Mouse (Mus musculus): ENCODE measurements at regions not wholly inside any gene's neighbourhood (a gene's known extent, or its start where the extent isn't known, plus 50 kb on each side); places are given as distances from the start of the nearest gene placed in this dataset.

DNA sequence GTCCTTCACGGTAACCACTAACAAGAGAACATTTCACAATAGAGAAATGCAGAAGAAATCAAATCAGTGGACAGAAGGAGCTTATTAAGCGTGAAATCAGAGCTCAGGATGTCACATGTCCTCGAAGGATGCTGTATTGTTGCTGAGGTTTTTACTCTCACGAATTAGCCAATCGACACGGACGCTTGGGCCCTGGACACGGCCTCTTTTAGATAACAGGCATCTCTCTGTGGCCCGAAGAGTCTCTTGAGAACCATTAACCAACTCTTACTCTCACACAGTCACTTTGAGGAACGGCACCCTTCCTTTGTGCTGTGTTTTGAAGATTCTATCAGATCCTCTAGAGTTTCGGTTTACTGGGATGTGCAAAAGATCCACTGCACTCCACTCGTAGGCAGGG lies 128.2 kb downstream of the Tsen15 start:
- 64% methylated on average over 12 of the region's 12 CpGs for WGBS (ENCODE audit: insufficient replicate concordance)

DNA sequence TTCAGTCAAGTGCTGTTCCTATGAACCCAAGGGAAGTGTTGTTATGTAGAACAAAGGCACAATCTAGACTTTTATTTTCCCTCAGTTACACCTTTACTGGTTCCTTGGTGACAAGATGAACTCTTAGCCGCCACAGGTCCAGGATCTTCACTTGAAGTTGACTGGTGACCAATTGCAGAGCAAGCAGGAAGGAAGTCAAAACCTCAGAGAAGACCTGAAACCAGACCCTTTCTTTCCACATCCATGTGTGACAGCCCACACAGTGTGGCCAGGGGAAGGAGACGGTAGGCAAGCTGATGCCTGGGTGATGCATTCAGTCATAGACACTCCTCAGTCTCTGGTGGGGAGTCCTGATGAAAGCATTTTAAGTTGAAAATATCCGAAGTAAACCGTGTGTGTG lies 132.6 kb downstream of the Tsen15 start:
- H3K4me2 ChIP-seq (ENCODE audit: low read depth, low read length) = no peak overlapping the region
- H3K36me3 ChIP-seq (ENCODE audit: control insufficient read depth, insufficient read depth) = no peaks in the 10 kb centered on the region
- no peaks in the 10 kb centered on the region for H3K27me3 ChIP-seq (ENCODE audit: control insufficient read depth, insufficient read depth, low read depth, low read length)
- H3K4me1 ChIP-seq (ENCODE audit: control insufficient read depth, low read depth, low read length) = no peaks in the 10 kb centered on the region
- no peak overlapping the region for H3K9ac ChIP-seq (ENCODE audit: low read depth, low read length)
- no peak overlapping the region for H3K4me3 ChIP-seq (ENCODE audit: low read depth, low read length)
- H3K27ac ChIP-seq (ENCODE audit: low read length) = no peak overlapping the region
- ATAC-seq (ENCODE audit: low read depth) = no peak
- H3K9me3 ChIP-seq (replicated peaks; ENCODE audit: control insufficient read depth, low read length) = no peaks in the 10 kb centered on the region
- WGBS (ENCODE audit: insufficient replicate concordance) = 34% methylated on average over 4 of the region's 4 CpGs

More for the DNA sequence above, 128.2 kb downstream of the Tsen15 start:
- H3K4me1 ChIP-seq (ENCODE audit: control insufficient read depth, low read depth, low read length) = no peaks in the 10 kb centered on the region
- no peak overlapping the region for H3K4me3 ChIP-seq (ENCODE audit: low read depth, low read length)
- ATAC-seq (ENCODE audit: low read depth) = no peak
- H3K4me2 ChIP-seq (ENCODE audit: low read depth, low read length) = no peak overlapping the region
- no peak overlapping the region for H3K27ac ChIP-seq (ENCODE audit: low read length)
- no peak overlapping the region for H3K9ac ChIP-seq (ENCODE audit: low read depth, low read length)
- no peaks in the 10 kb centered on the region for H3K9me3 ChIP-seq (replicated peaks; ENCODE audit: control insufficient read depth, low read length)
- H3K36me3 ChIP-seq (ENCODE audit: control insufficient read depth, insufficient read depth) = no peaks in the 10 kb centered on the region
- no peaks in the 10 kb centered on the region for H3K27me3 ChIP-seq (ENCODE audit: control insufficient read depth, insufficient read depth, low read depth, low read length)

DNA sequence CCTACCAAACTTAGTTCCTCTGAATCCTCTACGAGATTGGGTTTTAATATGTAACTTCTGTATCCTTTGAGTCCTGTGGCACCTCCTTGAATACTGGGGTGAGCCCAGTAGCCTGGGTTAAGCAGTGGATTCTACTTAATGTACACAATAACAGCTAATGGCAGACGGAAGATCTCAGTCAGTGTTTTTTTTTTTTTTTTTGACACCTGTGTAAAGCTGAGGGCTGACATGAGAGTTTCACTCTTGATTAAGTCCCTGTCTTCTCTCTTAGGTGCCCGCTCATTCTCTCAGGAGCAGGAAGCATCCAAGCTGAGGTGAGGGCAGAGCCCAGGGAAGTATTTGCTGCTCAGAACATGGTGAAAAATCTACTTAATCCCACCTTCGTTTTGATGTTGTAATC lies 133.0 kb downstream of the Tsen15 start:
- ATAC-seq (ENCODE audit: low read depth) = no peak
- no peak overlapping the region for H3K27ac ChIP-seq (ENCODE audit: low read length)
- no peak overlapping the region for H3K9ac ChIP-seq (ENCODE audit: low read depth, low read length)
- no peaks in the 10 kb centered on the region for H3K36me3 ChIP-seq (ENCODE audit: control insufficient read depth, insufficient read depth)
- no peak overlapping the region for H3K4me3 ChIP-seq (ENCODE audit: low read depth, low read length)
- H3K4me2 ChIP-seq (ENCODE audit: low read depth, low read length) = no peak overlapping the region
- 34% methylated on average over 4 of the region's 4 CpGs for WGBS (ENCODE audit: insufficient replicate concordance)
- no peaks in the 10 kb centered on the region for H3K9me3 ChIP-seq (replicated peaks; ENCODE audit: control insufficient read depth, low read length)
- no peaks in the 10 kb centered on the region for H3K4me1 ChIP-seq (ENCODE audit: control insufficient read depth, low read depth, low read length)
- no peaks in the 10 kb centered on the region for H3K27me3 ChIP-seq (ENCODE audit: control insufficient read depth, insufficient read depth, low read depth, low read length)

DNA sequence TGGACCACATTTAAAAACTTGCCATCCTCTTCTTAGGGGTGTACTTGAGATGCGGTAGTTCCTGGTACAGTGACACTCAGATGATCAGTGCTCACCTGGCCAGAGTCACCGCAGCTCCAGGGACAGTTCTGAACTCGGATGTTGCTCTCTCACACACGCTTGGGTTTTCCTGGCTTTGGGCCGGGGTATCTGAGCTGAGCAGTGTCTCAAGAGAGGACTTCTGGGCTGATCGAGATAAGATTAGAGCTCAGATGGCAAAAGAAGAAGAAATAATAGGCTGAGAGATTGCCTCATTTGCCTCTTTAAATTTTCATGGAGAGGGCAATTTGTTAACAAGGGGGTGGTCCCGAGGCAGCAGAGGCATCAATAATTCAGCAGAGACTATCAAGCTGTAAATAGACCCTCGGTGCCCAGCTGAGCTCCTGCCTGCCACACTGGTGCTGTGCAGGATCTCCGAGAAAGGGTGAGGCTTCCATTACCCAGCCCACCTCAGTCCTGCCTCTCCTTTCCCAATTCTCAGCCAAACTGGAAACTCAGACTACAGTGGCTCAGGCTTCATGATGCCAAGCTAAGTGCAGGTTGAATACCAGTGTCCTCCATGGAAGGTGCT lies 133.7 kb downstream of the Tsen15 start:
- no peaks in the 10 kb centered on the region for H3K4me1 ChIP-seq (ENCODE audit: control insufficient read depth, low read depth, low read length)
- H3K27ac ChIP-seq (ENCODE audit: low read length) = no peak overlapping the region
- no peak overlapping the region for H3K4me3 ChIP-seq (ENCODE audit: low read depth, low read length)
- no peak overlapping the region for H3K4me2 ChIP-seq (ENCODE audit: low read depth, low read length)
- no peaks in the 10 kb centered on the region for H3K27me3 ChIP-seq (ENCODE audit: control insufficient read depth, insufficient read depth, low read depth, low read length)
- no peak overlapping the region for H3K9ac ChIP-seq (ENCODE audit: low read depth, low read length)
- no peaks in the 10 kb centered on the region for H3K9me3 ChIP-seq (replicated peaks; ENCODE audit: control insufficient read depth, low read length)
- 35% methylated on average over 9 of the region's 9 CpGs for WGBS (ENCODE audit: insufficient replicate concordance)
- ATAC-seq (ENCODE audit: low read depth) = no peak
- H3K36me3 ChIP-seq (ENCODE audit: control insufficient read depth, insufficient read depth) = no peaks in the 10 kb centered on the region

DNA sequence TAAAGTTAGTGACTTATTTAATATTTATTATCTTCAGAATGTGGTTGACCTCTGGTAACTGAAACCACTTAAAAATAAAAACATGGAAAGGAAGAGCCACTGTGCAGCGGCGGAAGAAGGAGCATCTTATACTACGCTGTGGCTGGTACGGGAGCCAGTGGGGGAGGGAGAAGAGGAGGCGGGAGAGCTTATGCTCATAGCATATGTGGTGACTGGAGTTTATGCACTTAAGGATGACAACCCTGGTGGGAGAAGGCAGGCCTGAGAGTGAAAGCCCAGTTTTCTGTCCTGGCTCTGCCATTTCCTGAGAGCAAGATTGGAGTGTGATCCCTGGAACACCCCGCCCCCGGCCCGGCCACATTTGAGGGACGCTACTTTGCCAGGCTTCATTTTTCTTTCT lies 145.5 kb downstream of the Tsen15 start:
- 83% methylated on average over 9 of the region's 9 CpGs for WGBS (ENCODE audit: insufficient replicate concordance)

DNA sequence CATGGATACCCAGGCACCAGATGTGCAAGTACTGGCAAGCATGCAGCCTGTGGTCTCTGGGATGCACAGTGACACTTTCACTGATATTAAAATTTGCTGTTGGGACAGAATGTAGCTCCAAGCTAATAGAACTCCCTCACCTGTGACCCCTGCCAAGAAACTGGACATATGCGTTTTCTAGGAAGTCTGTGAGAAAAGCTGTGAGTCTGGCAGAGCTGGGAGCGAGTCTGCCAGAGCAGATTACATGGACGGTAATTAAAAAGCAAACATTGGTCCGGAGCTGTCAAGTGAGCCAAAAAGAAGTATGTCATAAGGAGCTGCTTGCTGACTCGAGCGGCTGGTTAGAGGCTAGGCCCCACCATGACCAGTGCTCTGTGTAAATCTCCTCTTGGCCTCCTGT lies 147.1 kb downstream of the Tsen15 start:
- Histone ChIP-seq H3K9me3 (replicated peaks; ENCODE audit: control insufficient read depth, low read length) (no peaks in the 10 kb centered on the region), H3K27ac (ENCODE audit: low read length) (no peak overlapping the region), H3K4me3 (ENCODE audit: low read depth, low read length) (no peak overlapping the region), H3K4me2 (ENCODE audit: low read depth, low read length) (no peak overlapping the region), H3K9ac (ENCODE audit: low read depth, low read length) (no peak overlapping the region), H3K36me3 (ENCODE audit: control insufficient read depth, insufficient read depth) (no peaks in the 10 kb centered on the region), H3K27me3 (ENCODE audit: control insufficient read depth, insufficient read depth, low read depth, low read length) (no peaks in the 10 kb centered on the region), H3K4me1 (ENCODE audit: control insufficient read depth, low read depth, low read length) (no peaks in the 10 kb centered on the region)
- 60% methylated on average over 6 of the region's 6 CpGs for WGBS (ENCODE audit: insufficient replicate concordance)
- no peak for ATAC-seq (ENCODE audit: low read depth)

More for the DNA sequence above, 145.5 kb downstream of the Tsen15 start:
- Histone ChIP-seq H3K36me3 (ENCODE audit: control insufficient read depth, insufficient read depth) (no peaks in the 10 kb centered on the region), H3K4me2 (ENCODE audit: low read depth, low read length) (no peak overlapping the region), H3K9me3 (replicated peaks; ENCODE audit: control insufficient read depth, low read length) (no peaks in the 10 kb centered on the region), H3K4me1 (ENCODE audit: control insufficient read depth, low read depth, low read length) (no peaks in the 10 kb centered on the region), H3K27ac (ENCODE audit: low read length) (no peak overlapping the region), H3K4me3 (ENCODE audit: low read depth, low read length) (no peak overlapping the region), H3K27me3 (ENCODE audit: control insufficient read depth, insufficient read depth, low read depth, low read length) (no peaks in the 10 kb centered on the region), H3K9ac (ENCODE audit: low read depth, low read length) (no peak overlapping the region)
- no peak for ATAC-seq (ENCODE audit: low read depth)

DNA sequence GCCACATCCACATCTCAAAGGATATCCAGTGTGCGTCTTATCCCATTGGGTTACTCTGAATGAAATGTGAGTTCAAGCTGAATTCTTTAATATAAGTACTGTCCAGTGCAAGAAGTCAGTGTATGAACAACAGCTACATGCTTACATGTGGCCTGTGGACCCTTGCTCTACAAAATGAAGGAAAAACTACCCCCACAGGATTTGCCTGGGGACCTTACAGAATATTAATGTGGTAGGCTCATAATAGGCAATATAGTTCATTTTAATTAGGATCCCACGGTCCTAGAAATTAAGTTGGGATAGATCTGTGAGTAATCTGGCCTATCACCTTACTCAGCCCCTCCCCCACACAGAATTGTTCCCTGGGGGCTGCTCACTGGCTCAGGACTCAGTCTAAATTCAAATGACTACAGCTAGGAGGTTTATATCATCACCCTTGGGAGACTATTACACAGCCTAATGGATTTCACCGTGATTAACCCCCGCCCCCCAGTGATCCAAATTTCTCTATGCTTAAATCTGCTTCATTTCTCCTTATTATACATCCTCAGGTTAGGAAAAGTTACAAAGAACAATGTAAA lies 145.4 kb upstream of the 1700025G04Rik start:
- H3K4me3 ChIP-seq (ENCODE audit: low read depth, low read length) = no peak overlapping the region

DNA sequence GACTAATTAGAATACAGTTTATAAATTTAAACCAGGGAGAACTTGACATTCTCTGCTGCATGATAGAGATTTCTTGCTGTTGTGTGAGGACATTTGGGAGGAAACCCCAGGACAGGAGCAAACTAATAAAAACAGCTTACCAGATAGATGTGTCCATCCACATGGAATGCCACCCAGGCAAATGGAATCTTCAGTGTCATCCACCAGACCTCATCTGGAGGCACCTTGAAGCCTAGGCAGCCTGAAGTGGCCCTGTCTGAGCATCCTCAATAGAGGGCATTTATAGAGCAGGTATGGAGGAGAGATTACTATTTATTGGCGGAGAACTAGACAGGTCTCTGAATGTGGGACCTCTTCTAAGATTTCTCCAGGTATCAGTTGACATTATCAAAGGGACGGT lies 144.8 kb upstream of the 1700025G04Rik start:
- Histone ChIP-seq H3K9me3 (replicated peaks; ENCODE audit: control insufficient read depth, low read length) (no peaks in the 10 kb centered on the region), H3K36me3 (ENCODE audit: control insufficient read depth, insufficient read depth) (no peaks in the 10 kb centered on the region), H3K27me3 (ENCODE audit: control insufficient read depth, insufficient read depth, low read depth, low read length) (no peaks in the 10 kb centered on the region), H3K4me2 (ENCODE audit: low read depth, low read length) (no peak overlapping the region), H3K4me3 (ENCODE audit: low read depth, low read length) (no peak overlapping the region), H3K27ac (ENCODE audit: low read length) (no peak overlapping the region), H3K4me1 (ENCODE audit: control insufficient read depth, low read depth, low read length) (no peaks in the 10 kb centered on the region), H3K9ac (ENCODE audit: low read depth, low read length) (no peak overlapping the region)
- ATAC-seq (ENCODE audit: low read depth) = no peak
- 81% methylated on average over 2 of the region's 2 CpGs for WGBS (ENCODE audit: insufficient replicate concordance)

More for the DNA sequence above, 145.4 kb upstream of the 1700025G04Rik start:
- 67% methylated on average over 4 of the region's 4 CpGs for WGBS (ENCODE audit: insufficient replicate concordance)
- H3K9ac ChIP-seq (ENCODE audit: low read depth, low read length) = no peak overlapping the region
- no peaks in the 10 kb centered on the region for H3K36me3 ChIP-seq (ENCODE audit: control insufficient read depth, insufficient read depth)
- no peak overlapping the region for H3K27ac ChIP-seq (ENCODE audit: low read length)
- no peaks in the 10 kb centered on the region for H3K4me1 ChIP-seq (ENCODE audit: control insufficient read depth, low read depth, low read length)
- no peaks in the 10 kb centered on the region for H3K9me3 ChIP-seq (replicated peaks; ENCODE audit: control insufficient read depth, low read length)
- H3K27me3 ChIP-seq (ENCODE audit: control insufficient read depth, insufficient read depth, low read depth, low read length) = no peaks in the 10 kb centered on the region
- no peak overlapping the region for H3K4me2 ChIP-seq (ENCODE audit: low read depth, low read length)
- no peak for ATAC-seq (ENCODE audit: low read depth)

DNA sequence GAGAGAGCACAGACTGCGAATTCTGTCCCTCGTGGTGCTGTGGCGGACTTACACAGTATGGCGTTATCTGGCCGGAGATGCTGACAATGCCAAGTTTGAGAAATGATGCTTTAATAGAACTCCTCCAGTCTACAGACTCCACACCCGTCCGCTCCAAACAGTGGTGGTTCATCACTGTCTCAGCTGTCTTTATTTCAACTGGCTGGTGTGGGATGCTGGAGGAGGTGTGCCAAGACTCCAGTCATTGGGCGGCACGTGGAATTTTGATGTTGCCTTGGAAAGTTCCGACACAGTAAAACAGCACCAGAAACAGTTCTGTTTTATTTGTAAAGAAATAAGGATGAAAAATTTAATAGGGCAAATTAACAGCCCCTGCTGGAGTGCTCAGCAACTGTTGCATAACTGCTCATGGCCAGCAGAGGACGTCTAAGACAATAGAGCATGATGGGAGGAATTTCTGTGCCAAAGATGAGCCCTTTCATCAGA lies 141.8 kb upstream of the 1700025G04Rik start:
- WGBS (ENCODE audit: insufficient replicate concordance) = 67% methylated on average over 11 of the region's 11 CpGs
- no peak for ATAC-seq (ENCODE audit: low read depth)
- H3K4me2 ChIP-seq (ENCODE audit: low read depth, low read length) = no peak overlapping the region
- no peak overlapping the region for H3K27ac ChIP-seq (ENCODE audit: low read length)
- H3K36me3 ChIP-seq (ENCODE audit: control insufficient read depth, insufficient read depth) = no peaks in the 10 kb centered on the region
- H3K9ac ChIP-seq (ENCODE audit: low read depth, low read length) = no peak overlapping the region
- H3K4me1 ChIP-seq (ENCODE audit: control insufficient read depth, low read depth, low read length) = no peaks in the 10 kb centered on the region
- no peaks in the 10 kb centered on the region for H3K27me3 ChIP-seq (ENCODE audit: control insufficient read depth, insufficient read depth, low read depth, low read length)
- no peak overlapping the region for H3K4me3 ChIP-seq (ENCODE audit: low read depth, low read length)
- H3K9me3 ChIP-seq (replicated peaks; ENCODE audit: control insufficient read depth, low read length) = no peaks in the 10 kb centered on the region
